Mouse (Mus musculus) ES-E14 (cell line): ENCODE results near the gene Teddm2. TPM values are rescaled to one million over a fixed set of nuclear protein-coding genes. Genes with fewer than 3 reads are reported as not detected.

Experiments
- DNase-seq: peaks from one replicate; pipeline ENCODE4 v3.0.0-alpha.2; 2013; ENCODE audit warnings: low read depth, low spot score
- H3K27ac ChIP-seq: 2 replicates; pipeline ENCODE4 v1.5.1; 2012; ENCODE audit warnings: low read depth, mild to moderate bottlenecking, low read length, moderate library complexity, mixed read lengths; ENCODE audit not compliant: poor library complexity, insufficient read depth, severe bottlenecking
- H3K36me3 ChIP-seq: 2 replicates; pipeline ENCODE4 v1.6.1; 2012; ENCODE audit warnings: mild to moderate bottlenecking, low read length, moderate library complexity, mixed read lengths; ENCODE audit not compliant: control insufficient read depth, poor library complexity, insufficient read depth, severe bottlenecking
- H3K4me1 ChIP-seq, 2 experiments: fragments of 150-350 bp in 1 of 2; sonication (generic) in 1 of 2; 2 replicates each; pipeline ENCODE4 v1.6.1; 2012; ENCODE audit warnings: low read length in 2 of 2, mild to moderate bottlenecking in 1 of 2, mixed read lengths in 1 of 2; ENCODE audit not compliant: control insufficient read depth in 2 of 2, insufficient read depth in 2 of 2, poor library complexity in 1 of 2
- H3K4me3 ChIP-seq, 2 experiments: fragments of 150-350 bp in 1 of 2; sonication (generic) in 1 of 2; 2 replicates each; pipeline ENCODE4 v1.5.1; 2012; ENCODE audit warnings: low read length in 2 of 2, low read depth in 1 of 2, mild to moderate bottlenecking in 1 of 2, mixed read lengths in 1 of 2; ENCODE audit not compliant: insufficient read depth in 1 of 2, poor library complexity in 1 of 2, severe bottlenecking in 1 of 2
- H3K9ac ChIP-seq: 2 replicates; pipeline ENCODE4 v1.6.1; 2012; ENCODE audit warnings: low read depth, mild to moderate bottlenecking, low read length, mixed read lengths; ENCODE audit not compliant: poor library complexity, insufficient read depth, severe bottlenecking
- H3K9me3 ChIP-seq: fragments of 150-350 bp; sonication (generic); 2 replicates; pipeline ENCODE4 v1.6.1; 2012; ENCODE audit warnings: low read depth, mild to moderate bottlenecking, low read length; ENCODE audit not compliant: control insufficient read depth, insufficient read depth
- CHD2 ChIP-seq: IDR thresholded peaks from 2 replicates; pipeline ENCODE4 v1.6.1; 2014; ENCODE audit warnings: mild to moderate bottlenecking, low read depth, low read length, inconsistent platforms
- HCFC1 ChIP-seq: IDR thresholded peaks from 2 replicates; pipeline ENCODE4 v1.6.1; 2012; ENCODE audit warnings: low read length, inconsistent platforms, borderline replicate concordance; ENCODE audit not compliant: insufficient read depth
- MAFK ChIP-seq: IDR thresholded peaks from 2 replicates; pipeline ENCODE4 v1.6.1; 2014; ENCODE audit warnings: mild to moderate bottlenecking, low read depth, low read length, inconsistent platforms; ENCODE audit not compliant: insufficient read depth
- ZC3H11A ChIP-seq: IDR thresholded peaks from 2 replicates; pipeline ENCODE4 v1.6.1; 2012; ENCODE audit warnings: low read depth, mild to moderate bottlenecking, inconsistent platforms, low read length, borderline replicate concordance
- ZNF384 ChIP-seq: IDR thresholded peaks from 2 replicates; pipeline ENCODE4 v1.6.1; 2012; ENCODE audit warnings: low read depth, low read length, inconsistent platforms
- in situ Hi-C, 2 experiments: fragments of 600-800 bp; cut with MboI; formaldehyde crosslinking; loops; one replicate each; pipeline ENCODE4 v1.15.1; 2025; ENCODE audit warnings: low sequenced_read_pairs in 2 of 2, inconsistent platforms in 1 of 2; ENCODE audit not compliant: unreplicated experiment in 2 of 2
- total RNA-seq: library from RNA; depleted of rRNA; stranded (reverse); fragments of 300-350 nt; gene quantifications from 2 replicates; pipeline ENCODE4 v1.2.3, GENCODE M21; 2012

The Teddm2 gene
- total RNA-seq, 1 experiment = 0.62 TPM

GRCm38 (mm10) chr1:153846867-153847266 is 53.2 kb downstream of the Teddm2 start:
- in situ Hi-C loops = no loop called here
- Histone ChIP-seq H3K27ac (no peak overlapping the region), H3K4me3 (no peak overlapping the region), H3K36me3 (no peaks in the 10 kb centered on the region), H3K4me1 (no peaks in the 10 kb centered on the region), H3K9ac (no peak overlapping the region), H3K9me3 (no peaks in the 10 kb centered on the region)
- DNase-seq = peak; percentile 21
- no peak for TF ChIP-seq ZNF384
- peak; percentile 49; the same call in 1 of the 2 replicates for TF ChIP-seq ZC3H11A
- TF ChIP-seq CHD2 = no peak
- TF ChIP-seq HCFC1 = no peak
- TF ChIP-seq MAFK = no peak

- no peak for TF ChIP-seq HCFC1
- in situ Hi-C loops = no loop called here
- H3K36me3 ChIP-seq = no peaks in the 10 kb centered on the region
- DNase-seq = no peak
- no peak overlapping the region for H3K9ac ChIP-seq
- no peak overlapping the region for H3K4me3 ChIP-seq
- H3K4me1 ChIP-seq = no peaks in the 10 kb centered on the region
- no peak overlapping the region for H3K27ac ChIP-seq
- H3K9me3 ChIP-seq = no peaks in the 10 kb centered on the region
These were observed 53.6 kb downstream of the Teddm2 start for GRCm38 (mm10) chr1:153846420-153846819.

GRCm38 (mm10) chr1:153844042-153844441 is 56.0 kb downstream of the Teddm2 start, which contains the start of gene Rgsl1:
Rgsl1 (minus strand) TSS chr1:153844142.
- in situ Hi-C loops = no loop called here
- no peak within 1 kb of the TSS for H3K9ac ChIP-seq

GRCm38 (mm10) chr1:153842121-153842740 is 57.8 kb downstream of the Teddm2 start:
- TF ChIP-seq ZNF384 (no peak), MAFK (no peak), CHD2 (no peak), HCFC1 (no peak), ZC3H11A (no peak)
- Histone ChIP-seq H3K4me1 (no peaks in the 10 kb centered on the region), H3K36me3 (no peaks in the 10 kb centered on the region), H3K9ac (no peak overlapping the region), H3K27ac (no peak overlapping the region), H3K4me3 (no peak overlapping the region), H3K9me3 (no peaks in the 10 kb centered on the region)
- in situ Hi-C loops = no loop called here
- DNase-seq = no peak

More at GRCm38 (mm10) chr1:153844042-153844441, 56.0 kb downstream of the Teddm2 start, which contains the start of gene Rgsl1:
- H3K9me3 ChIP-seq = no peaks in the 10 kb centered on the region
- H3K4me1 ChIP-seq = no peaks in the 10 kb centered on the region
- no peak for DNase-seq
- no peak within 1 kb of the TSS for H3K4me3 ChIP-seq
- no peak for TF ChIP-seq CHD2
- no peak for TF ChIP-seq ZC3H11A
- TF ChIP-seq ZNF384 = no peak
- no peak for TF ChIP-seq MAFK
- no peak for TF ChIP-seq HCFC1
- no peaks in the 10 kb centered on the region for H3K36me3 ChIP-seq
- no peak within 1 kb of the TSS for H3K27ac ChIP-seq

GRCm38 (mm10) chr1:153836036-153836435 is 64.0 kb downstream of the Teddm2 start:
- no peak for TF ChIP-seq MAFK
- no peak for TF ChIP-seq HCFC1
- TF ChIP-seq ZC3H11A = no peak
- no peak for TF ChIP-seq CHD2
- TF ChIP-seq ZNF384 = no peak
- Histone ChIP-seq H3K27ac (no peak overlapping the region), H3K4me3 (no peak overlapping the region), H3K4me1 (no peaks in the 10 kb centered on the region), H3K9me3 (no peaks in the 10 kb centered on the region), H3K9ac (no peak overlapping the region), H3K36me3 (no peaks in the 10 kb centered on the region)
- no peak for DNase-seq
- in situ Hi-C loops = no loop called here
